Mouse (Mus musculus) monocyte, adult 5-6 weeks (primary cell): ENCODE results near the gene Rbm18. TPM values are rescaled to one million over a fixed set of nuclear protein-coding genes. Genes with fewer than 3 reads are reported as not detected.
"Not testable (repeated sequence)": the region's sequence is repeated elsewhere in the genome, so short reads cannot be mapped to it uniquely, and the experiment has no call there.

Experiments
- ATAC-seq: fragments of 153-309, 156-312 bp; replicated peaks from 2 replicates; pipeline ENCODE4 v1.8.0; 2017; ENCODE audit warnings: mild to moderate bottlenecking; ENCODE audit not compliant: low TSS enrichment, insufficient number of reproducible peaks, severe bottlenecking, poor library complexity, low FRiP score
- total RNA-seq: library from RNA; stranded (forward); fragments of 200-1000, 200-491, 200-594 nt; gene quantifications from 3 replicates; pipeline ENCODE4 v1.2.3, GENCODE M21; 2017

The Rbm18 gene
- total RNA-seq, result 28.6 to 44.3 TPM (median 34.6 TPM) in 3 replicates

- peak; percentile 88 for ATAC-seq
These were observed at the start of gene Rbm18, which contains the start of gene Mrrf for GRCm38 (mm10) chr2:36136300-36136941. Gene Rbm18, minus strand, starts transcription at chr2:36136773. Gene Mrrf, plus strand, starts transcription at chr2:36136389.

- no peak for ATAC-seq
These were observed 48.3 kb upstream of the Rbm18 start for GRCm38 (mm10) chr2:36184876-36185275.

- no peak for ATAC-seq
These were observed 47.6 kb upstream of the Rbm18 start for GRCm38 (mm10) chr2:36184192-36184591.

- no peak for ATAC-seq
These were observed 46.7 kb upstream of the Rbm18 start for GRCm38 (mm10) chr2:36183278-36183677.

GRCm38 (mm10) chr2:36181587-36182368 lies 45.2 kb upstream of the Rbm18 start:
- not testable (repeated sequence) for ATAC-seq

- no peak for ATAC-seq
These were observed 42.9 kb upstream of the Rbm18 start for GRCm38 (mm10) chr2:36179487-36179886.

- no peak for ATAC-seq
These were observed 36.0 kb upstream of the Rbm18 start for GRCm38 (mm10) chr2:36172574-36172973.

GRCm38 (mm10) chr2:36172136-36172535 lies 35.6 kb upstream of the Rbm18 start:
- ATAC-seq, result no peak

- no peak for ATAC-seq
These were observed 32.6 kb upstream of the Rbm18 start for GRCm38 (mm10) chr2:36169176-36169575.

- ATAC-seq, result no peak
These were observed 31.5 kb upstream of the Rbm18 start for GRCm38 (mm10) chr2:36167990-36168618.

- ATAC-seq, result no peak
These were observed 22.8 kb upstream of the Rbm18 start for GRCm38 (mm10) chr2:36159336-36159735.

- ATAC-seq, result no peak
These were observed 20.9 kb upstream of the Rbm18 start for GRCm38 (mm10) chr2:36157461-36157860.

GRCm38 (mm10) chr2:36152401-36152800 lies 15.8 kb upstream of the Rbm18 start:
- not testable (repeated sequence) for ATAC-seq

- no peak for ATAC-seq
These were observed 12.3 kb upstream of the Rbm18 start for GRCm38 (mm10) chr2:36148876-36149365.

- no peak for ATAC-seq
These were observed 2.5 kb upstream of the Rbm18 start for GRCm38 (mm10) chr2:36139096-36139495.

- no peak for ATAC-seq
These were observed 686 bp downstream of the Rbm18 start for GRCm38 (mm10) chr2:36135887-36136286.

- no peak for ATAC-seq
These were observed 7.5 kb downstream of the Rbm18 start for GRCm38 (mm10) chr2:36129051-36129450.

- ATAC-seq, result no peak
These were observed 8.6 kb downstream of the Rbm18 start for GRCm38 (mm10) chr2:36127973-36128372.

- no peak for ATAC-seq
These were observed 9.7 kb downstream of the Rbm18 start for GRCm38 (mm10) chr2:36126795-36127429.
